Comparison of ENCODE assay signal across 17 mouse cellular contexts in genomic region chr6:52842598-52842997, GRCm38 (mm10).
DNase-seq lines count a peak whose midpoint lies in the region; ATAC-seq and TF ChIP-seq lines count a peak whose summit lies in the region.
"Had no signal": no experiment of that assay in that cellular context is flagged by ENCODE, and none has a peak within 500 bp of the region (broad histone marks: within the 10 kb centered on the region; RNA-seq: fewer than 3 reads in every experiment).

No protein-coding gene starts in this region.

- no peaks in the 10 kb centered on the region for H3K27me3 ChIP-seq in thymus, adult 2 months (ENCODE audit: control insufficient read depth, insufficient read depth, low read length)
- H3K27me3 ChIP-seq: hindbrain, embryonic 13.5 days; intestine, embryonic 15.5 days; limb, embryonic 15.5 days; midbrain, embryonic 15.5 days had no signal

- H3K27ac ChIP-seq in thymus, adult 2 months (ENCODE audit: control insufficient read depth, insufficient read depth, low read length), result peak overlapping the region; percentile 12
- H3K27ac ChIP-seq: heart, adult 2 months; hindbrain, embryonic 13.5 days; intestine, embryonic 15.5 days; limb, embryonic 15.5 days; midbrain, embryonic 15.5 days had no signal

- H3K36me3 ChIP-seq in thymus, adult 2 months (ENCODE audit: control insufficient read depth, insufficient read depth, low read length), result no peaks in the 10 kb centered on the region
- H3K36me3 ChIP-seq: hindbrain, embryonic 13.5 days; intestine, embryonic 15.5 days; limb, embryonic 15.5 days; midbrain, embryonic 15.5 days had no signal

- peaks cover 47% of the 10 kb centered on the region for H3K4me1 ChIP-seq in thymus, adult 2 months (replicated peaks; ENCODE audit: control insufficient read depth, insufficient read depth, low read length)

- no peak for TF ChIP-seq CTCF in thymus, adult 2 months (IDR thresholded peaks at IDR 0.05; ENCODE audit: borderline replicate concordance, control insufficient read depth, extremely low read depth, insufficient read depth, low read length, poor library complexity)

- peak; percentile 89 for ATAC-seq in megakaryocyte, adult 5-6 weeks (ENCODE audit: poor library complexity, severe bottlenecking)
- no peak for ATAC-seq in activated CD4-positive, CD25-positive, alpha-beta regulatory T cell, adult 4 months
- ATAC-seq: forebrain, embryonic 14.5 days; intestine, embryonic 15.5 days; midbrain, embryonic 15.5 days had no signal

- 65% methylated on average over 6 of the region's 6 CpGs for WGBS in thymus, adult 2 months

- no peak for TF ChIP-seq POLR2A in thymus, adult 2 months (IDR thresholded peaks at IDR 0.05; ENCODE audit: control insufficient read depth, extremely low read depth, insufficient read depth, low read length, poor library complexity)

- DNase-seq in thymus, adult 2 months, result no peak
- DNase-seq in thymus, postnatal 4 days, result no peak
- DNase-seq in MEL-GATA-1-ER (ENCODE audit: extremely low read depth, low read depth), result peak; percentile 68
- DNase-seq in gastrocnemius, postnatal 4 days (ENCODE audit: low spot score in 2 of 2), result no peak
- DNase-seq in cerebellum, adult 9-10 months, result no peak
- DNase-seq: cerebellum, adult 11 months; heart, adult 2 months; lung, adult 18-20 months had no signal

- H3K4me3 ChIP-seq in thymus, adult 2 months (ENCODE audit: control insufficient read depth, insufficient read depth, low read length), result no peak overlapping the region
- H3K4me3 ChIP-seq: erythroblast, embryonic 14.5 days; heart, adult 2 months; hindbrain, embryonic 13.5 days; intestine, embryonic 15.5 days; limb, embryonic 15.5 days; megakaryocyte, embryonic 14.5 days; midbrain, embryonic 15.5 days had no signal
